Mouse (Mus musculus) cerebellum, adult (tissue): ENCODE data around the gene Cbx2.
A peak's percentile ranks its signal among the peaks of the same experiment; 100 is the strongest.

Experiments used
- ATAC-seq: cut with Nextera tagmentation; 2 replicates; pipeline ENCODE4 v1.9.2; 2017; ENCODE audit warnings: mild to moderate bottlenecking, moderate library complexity, mixed read lengths; ENCODE audit not compliant: insufficient number of reproducible peaks, low FRiP score, low TSS enrichment

Cbx2 gene

GRCm38 (mm10) chr11:119007461-119008456 lies 15.0 kb upstream of the Cbx2 start:
- no peak for ATAC-seq

- no peak for ATAC-seq
These were observed 8.3 kb upstream of the Cbx2 start for GRCm38 (mm10) chr11:119014455-119014854.

GRCm38 (mm10) chr11:119017506-119017905 lies 5.3 kb upstream of the Cbx2 start:
- no peak for ATAC-seq

- no peak for ATAC-seq
These were observed 1.6 kb upstream of the Cbx2 start for GRCm38 (mm10) chr11:119021180-119021579.

- no peak; the same call in 1 of the 2 replicates for ATAC-seq
These were observed 481 bp upstream of the Cbx2 start for GRCm38 (mm10) chr11:119022068-119022894.

- ATAC-seq, result peak; percentile 17; the same call in 1 of the 2 replicates
These were observed 836 bp downstream of the Cbx2 start for GRCm38 (mm10) chr11:119023616-119023980.

GRCm38 (mm10) chr11:119024260-119024659 lies 1.5 kb downstream of the Cbx2 start:
- ATAC-seq, result no peak

GRCm38 (mm10) chr11:119026203-119026602 lies 3.4 kb downstream of the Cbx2 start:
- ATAC-seq, result no peak

- ATAC-seq, result no peak
These were observed 11.3 kb downstream of the Cbx2 start for GRCm38 (mm10) chr11:119033874-119034558.

- no peak for ATAC-seq
These were observed 11.9 kb downstream of the Cbx2 start for GRCm38 (mm10) chr11:119034635-119035034.

GRCm38 (mm10) chr11:119035094-119035685 lies 12.4 kb downstream of the Cbx2 start:
- no peak for ATAC-seq

GRCm38 (mm10) chr11:119035686-119036165 lies 13.0 kb downstream of the Cbx2 start:
- ATAC-seq, result no peak

- ATAC-seq, result no peak
These were observed 13.7 kb downstream of the Cbx2 start for GRCm38 (mm10) chr11:119036447-119036846.

- no peak for ATAC-seq
These were observed 14.4 kb downstream of the Cbx2 start for GRCm38 (mm10) chr11:119036934-119037779.

- ATAC-seq, result no peak
These were observed 15.1 kb downstream of the Cbx2 start for GRCm38 (mm10) chr11:119037780-119038401.

- ATAC-seq, result no peak
These were observed 16.2 kb downstream of the Cbx2 start for GRCm38 (mm10) chr11:119038744-119039484.

GRCm38 (mm10) chr11:119039732-119040512 lies 17.2 kb downstream of the Cbx2 start:
- no peak for ATAC-seq
